Mouse (Mus musculus) thymus, adult 18-20 months (tissue): ENCODE results near the gene Mis12.

Experiments
- DNase-seq, 2 experiments: peaks; one replicate each; pipeline ENCODE4 v3.0.0; 2022; ENCODE audit warnings: mixed read lengths in 2 of 2

Mis12 gene

GRCm38 (mm10) chr11:71019201-71020068 lies at the start of gene Mis12, which contains the start of gene Derl2:
Mis12 (plus strand) TSS chr11:71019611.
Derl2 (minus strand) TSS chr11:71019841.
- peak; percentile 98 to 99 for DNase-seq

- DNase-seq = peak; percentile 88 to 93
These were observed 49.4 kb upstream of the Mis12 start, which contains the start of the genes Nup88 and Rpain for GRCm38 (mm10) chr11:70969821-70970559. Nup88 (minus strand) TSS chr11:70969973. Rpain (plus strand) TSS chr11:70970213.

DNA sequence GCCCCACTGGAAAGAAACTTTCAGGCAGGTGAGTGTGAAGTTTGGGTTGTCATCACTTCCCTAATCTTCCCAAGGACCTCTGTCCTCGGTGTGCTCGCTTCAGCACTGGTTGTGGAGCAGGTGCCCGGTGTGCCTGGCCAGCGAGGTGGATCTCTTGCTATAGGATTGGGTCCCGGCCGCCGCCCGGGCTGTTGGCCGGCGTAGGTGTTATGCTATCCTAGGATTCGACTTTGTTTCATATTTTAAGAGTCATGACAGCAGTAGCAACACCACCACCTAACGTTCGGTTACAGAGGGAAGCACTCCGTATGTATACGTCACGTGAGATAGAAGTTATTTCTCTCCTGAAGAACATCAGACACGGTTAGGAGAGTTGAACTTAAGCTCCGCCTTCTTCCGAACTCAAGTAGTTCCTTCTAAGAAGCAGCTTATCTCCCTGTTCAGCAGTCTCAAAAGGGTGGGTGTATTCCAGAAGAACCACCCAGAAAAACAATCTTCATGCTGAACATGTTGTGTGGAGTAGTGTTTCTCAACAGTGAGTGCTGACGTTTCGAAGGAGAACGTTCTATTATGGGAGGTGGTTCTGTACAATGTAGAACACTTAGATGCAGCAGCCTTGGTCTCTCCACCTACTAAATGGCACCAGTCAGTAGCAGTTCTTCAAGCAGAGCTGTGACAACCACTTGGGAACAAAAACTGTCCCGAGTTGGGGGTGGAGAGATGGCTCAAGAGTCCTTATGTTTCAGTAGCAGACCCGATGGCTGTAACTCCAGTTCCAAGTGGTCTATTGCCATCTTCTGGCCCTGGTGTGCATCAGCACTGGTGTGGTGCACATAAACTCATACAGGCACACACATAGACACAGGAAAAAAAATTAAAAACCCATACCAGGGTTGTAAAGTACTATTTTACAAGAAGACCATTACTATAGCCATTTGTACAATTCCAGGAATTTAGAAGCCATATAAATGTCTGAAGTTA lies 48.6 kb upstream of the Mis12 start:
- no peak for DNase-seq

GRCm38 (mm10) chr11:70972586-70972985 lies 46.8 kb upstream of the Mis12 start:
- no peak for DNase-seq

GRCm38 (mm10) chr11:70973947-70974346 lies 45.5 kb upstream of the Mis12 start:
- DNase-seq = no peak

DNA sequence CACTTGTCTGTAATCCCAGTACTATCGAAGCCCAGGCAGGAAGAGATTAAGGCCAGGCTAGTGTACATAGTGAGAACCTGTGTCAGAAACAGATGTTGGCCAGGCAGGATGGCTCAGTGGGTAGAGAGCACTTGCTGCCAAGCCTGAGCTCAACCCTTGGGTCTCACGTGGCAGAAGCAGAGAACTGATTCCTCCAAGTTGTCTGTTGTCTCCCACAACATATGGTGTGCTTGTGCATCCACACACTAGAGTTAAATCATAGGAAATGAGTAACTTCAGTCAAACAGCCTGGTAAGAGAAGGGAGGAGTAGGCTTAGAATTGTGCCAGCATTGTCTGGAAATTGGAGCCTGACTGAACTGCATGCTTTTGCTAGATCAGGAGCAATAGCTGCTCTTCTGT lies 44.2 kb upstream of the Mis12 start:
- DNase-seq = no peak

- no peak for DNase-seq
These were observed 42.1 kb upstream of the Mis12 start for GRCm38 (mm10) chr11:70977293-70977692.

DNA sequence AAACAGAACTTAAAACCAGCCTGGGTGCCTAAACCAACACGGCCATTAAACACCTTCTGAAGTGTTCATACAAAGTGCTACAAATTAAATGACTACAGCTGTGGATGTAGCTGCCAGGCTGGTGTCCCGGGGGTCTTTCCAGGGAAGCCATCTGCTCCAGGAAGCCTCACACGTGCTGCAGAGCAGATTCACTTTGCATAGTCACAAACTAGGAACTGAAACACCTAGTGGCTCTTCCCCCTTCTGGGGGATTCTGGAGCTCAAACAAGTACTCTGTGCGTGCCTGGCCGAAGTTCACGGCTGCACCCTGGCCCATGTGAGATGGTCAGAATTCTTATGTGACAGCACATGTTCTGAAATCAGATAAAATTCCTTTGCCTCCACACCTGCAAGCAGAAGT lies 39.2 kb upstream of the Mis12 start:
- no peak for DNase-seq

- no peak for DNase-seq
These were observed 38.5 kb upstream of the Mis12 start for GRCm38 (mm10) chr11:70980751-70981510.

DNA sequence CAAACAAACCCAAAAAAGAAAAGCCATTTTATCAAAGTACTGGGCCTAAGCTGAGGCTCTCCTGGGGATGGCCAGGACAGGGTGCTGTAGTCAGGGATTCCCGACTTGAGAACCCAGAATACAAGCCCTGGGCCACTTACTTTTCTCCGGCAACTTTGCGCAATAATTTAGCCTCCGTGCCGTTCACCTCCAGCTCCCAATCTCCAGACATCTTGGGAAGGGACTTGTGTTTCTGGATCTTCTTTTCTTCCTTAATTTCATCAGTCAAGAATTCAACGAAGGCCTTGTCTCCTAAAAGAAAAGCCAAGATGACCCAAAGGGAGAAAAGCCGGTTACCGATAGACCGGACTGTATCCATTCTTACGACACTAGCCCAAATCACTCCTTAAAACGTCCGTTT lies 37.4 kb upstream of the Mis12 start:
- DNase-seq = no peak

DNA sequence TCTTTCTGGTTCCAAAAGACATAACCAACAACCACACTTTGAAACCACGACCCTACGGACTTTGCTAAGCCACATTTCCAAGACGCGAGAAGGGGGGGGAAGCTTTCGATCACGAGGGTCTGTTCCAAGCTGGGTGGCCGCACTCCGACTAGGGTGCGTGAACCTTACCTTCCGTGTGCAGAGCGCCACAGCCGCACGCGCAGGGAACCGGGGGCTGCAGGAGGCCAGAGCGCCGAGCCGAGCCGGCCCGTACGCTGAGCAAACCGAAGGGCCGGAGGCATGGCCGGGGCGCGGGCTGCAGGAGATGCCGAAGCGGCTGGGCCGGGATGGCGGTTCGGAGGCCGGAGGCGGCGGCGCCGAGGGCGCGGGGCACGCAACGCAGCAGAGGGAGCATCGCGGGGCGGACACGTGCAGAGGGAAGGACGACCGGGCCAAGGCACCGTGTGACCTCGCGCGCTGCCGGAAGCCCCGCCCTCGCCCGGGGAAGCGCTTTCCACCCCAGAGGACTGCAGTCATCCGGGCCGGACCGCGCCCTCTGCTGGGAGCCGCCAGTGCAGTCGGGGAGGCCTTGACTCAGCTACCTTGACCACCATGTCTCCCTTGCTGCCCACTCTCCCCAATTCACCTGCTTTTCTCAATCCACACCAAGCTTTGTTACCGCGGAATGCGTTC lies 36.7 kb upstream of the Mis12 start, which contains the start of gene C1qbp:
Gene C1qbp, minus strand, starts transcription at position 470 of the 672 bp plus-strand sequence.
- peak; percentile 83 to 84 for DNase-seq

GRCm38 (mm10) chr11:71001167-71001566 lies 18.2 kb upstream of the Mis12 start:
- no peak for DNase-seq

DNA sequence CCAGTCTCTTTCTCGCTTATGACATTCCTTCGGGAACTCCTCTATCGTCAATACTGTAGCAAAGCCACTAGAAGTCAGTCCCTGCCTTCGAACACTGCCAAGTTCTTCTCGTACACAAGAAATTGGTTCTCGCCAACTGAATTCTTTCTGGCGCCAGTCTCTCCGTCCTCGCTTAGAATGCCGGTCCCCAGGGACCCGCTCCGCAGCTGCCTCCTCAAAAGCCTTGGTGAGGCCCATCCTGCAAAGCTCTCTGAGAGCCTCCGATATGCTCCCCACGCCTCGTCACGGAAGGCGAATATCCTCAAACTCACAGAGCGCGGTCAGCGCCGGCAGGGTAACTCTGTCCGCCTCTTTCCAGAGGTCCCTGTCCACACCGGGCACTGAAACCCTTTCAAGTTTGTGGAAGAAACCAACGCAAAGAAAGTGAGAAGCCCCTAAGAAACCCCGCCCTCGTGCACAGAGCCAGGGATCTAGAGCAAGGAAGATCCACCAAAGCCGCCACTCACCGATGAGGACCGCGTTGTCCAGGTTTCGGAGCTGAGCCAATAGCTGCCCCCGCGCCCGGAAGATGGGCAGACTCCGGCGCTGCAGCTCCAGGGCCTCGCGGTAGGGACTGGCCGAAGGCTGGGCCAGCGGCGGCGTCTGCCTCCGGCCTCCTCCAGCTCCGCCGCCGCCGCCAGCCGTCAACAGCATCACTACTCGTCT lies 15.6 kb upstream of the Mis12 start:
- DNase-seq = peak in 1 of 2 experiments; percentile 43

DNA sequence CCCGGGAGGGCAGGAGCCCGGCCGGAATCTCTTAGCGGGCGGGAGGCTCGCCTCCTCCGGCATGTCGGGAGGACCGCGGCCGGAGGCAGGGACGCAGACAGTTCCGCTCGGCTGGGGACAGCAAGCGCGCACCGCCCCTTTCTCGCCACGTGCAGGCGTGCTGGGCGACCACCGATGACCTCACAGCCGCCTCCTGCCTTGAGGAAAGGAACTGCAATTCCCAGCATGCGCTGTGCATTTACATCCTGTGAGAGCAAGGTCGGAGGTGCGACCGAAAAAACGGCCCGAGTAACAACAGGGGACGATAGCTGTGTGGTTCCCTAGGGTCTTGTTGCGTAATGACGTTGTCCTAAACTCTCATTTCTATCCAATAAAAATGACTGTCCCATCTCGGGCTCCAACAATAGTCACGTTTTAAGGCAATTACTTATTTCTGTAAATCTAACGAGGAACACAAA lies 15.1 kb upstream of the Mis12 start, which contains the start of gene Dhx33:
Gene Dhx33, minus strand, starts transcription at position 122 of the 458 bp plus-strand sequence.
- DNase-seq = peak; percentile 91 to 95

GRCm38 (mm10) chr11:71005046-71005445 lies 14.4 kb upstream of the Mis12 start:
- no peak for DNase-seq

DNA sequence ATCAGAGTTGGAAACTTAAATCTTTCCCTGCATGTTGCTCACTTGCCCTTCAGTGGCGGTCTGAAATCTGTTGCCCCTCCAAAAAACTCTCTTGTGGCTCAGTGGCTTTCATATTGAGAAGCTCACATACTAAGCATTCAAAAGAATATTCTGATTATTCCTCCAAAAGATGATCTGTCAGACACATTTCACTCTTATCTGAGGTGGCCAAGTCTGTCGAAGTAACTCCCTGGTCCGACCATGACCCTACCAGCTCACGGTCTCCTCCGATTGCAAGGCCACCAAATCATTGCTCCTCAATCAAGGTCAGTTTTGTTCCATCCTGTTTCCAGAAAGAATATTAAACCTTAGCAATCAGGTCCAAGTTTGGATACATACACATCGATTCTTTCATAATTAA lies 12.4 kb upstream of the Mis12 start:
- DNase-seq = no peak

DNA sequence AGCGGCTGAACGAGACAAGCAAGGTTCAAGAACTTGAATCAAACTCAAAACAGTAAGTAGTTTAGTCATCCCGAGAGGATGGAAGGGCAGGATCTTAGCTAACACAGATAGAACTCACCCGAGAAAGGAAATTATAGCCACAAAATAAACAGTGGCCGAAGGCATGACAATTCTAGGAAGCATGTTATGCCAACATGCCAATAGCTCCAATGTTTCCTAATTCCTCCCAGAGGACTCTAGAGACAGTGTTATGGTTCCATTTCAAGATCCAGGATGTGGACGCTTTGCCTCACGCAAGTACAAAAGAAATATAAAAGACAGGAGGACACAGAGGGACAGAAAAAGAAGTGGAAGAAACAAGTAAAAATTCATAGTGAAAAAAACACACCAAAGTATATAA lies 11.6 kb upstream of the Mis12 start:
- DNase-seq = no peak

- DNase-seq = no peak
These were observed 11.1 kb upstream of the Mis12 start for GRCm38 (mm10) chr11:71008321-71008720.

GRCm38 (mm10) chr11:71012743-71013142 lies 6.7 kb upstream of the Mis12 start:
- DNase-seq = no peak

DNA sequence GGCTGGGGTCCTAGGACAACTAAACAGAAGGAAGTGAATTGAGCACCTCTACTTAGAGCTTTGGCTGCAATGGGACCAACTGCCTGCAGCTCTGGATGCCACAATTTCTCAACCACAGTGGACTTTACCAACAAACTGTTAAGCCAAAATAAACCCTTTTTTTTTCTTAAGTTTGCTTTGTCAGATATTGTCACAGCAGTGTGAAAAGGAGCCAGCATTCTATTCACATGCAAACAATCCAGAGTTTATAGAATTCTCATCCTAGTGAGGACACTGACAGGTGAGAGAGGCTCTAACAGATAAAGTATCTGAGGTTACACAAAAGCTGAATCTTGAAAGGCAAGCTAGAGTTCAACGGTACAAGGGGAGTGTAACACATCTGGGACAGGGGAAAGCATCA lies 2.4 kb upstream of the Mis12 start:
- no peak for DNase-seq
